Mouse (Mus musculus): ENCODE measurements around the gene Amotl2.

DNA sequence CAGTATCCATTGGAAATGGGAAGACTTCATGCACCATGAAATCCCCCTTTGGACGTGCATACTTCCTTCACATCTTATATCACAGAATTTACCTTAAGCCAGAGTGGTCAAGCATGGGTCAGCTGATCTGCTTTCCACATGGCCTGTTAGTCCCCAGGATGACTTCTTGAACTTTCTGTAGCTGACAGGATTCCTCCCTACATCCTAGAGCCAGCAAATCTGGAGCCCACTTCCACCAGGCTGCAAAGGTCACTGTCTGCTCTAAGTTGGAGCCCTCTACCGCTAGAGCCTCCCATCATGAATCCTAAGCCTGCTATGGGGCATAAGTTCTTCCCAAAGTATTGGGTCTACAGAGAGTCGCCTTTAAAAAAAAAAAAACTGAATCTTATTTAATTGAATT, 18.8 kb downstream of the Amotl2 start:
- TF ChIP-seq POLR2A (IDR thresholded peaks at IDR 0.05; ENCODE audit: insufficient read length, low read depth) (no peak), MYOG (IDR thresholded peaks at IDR 0.05; ENCODE audit: control insufficient read depth in 1 of 3, insufficient read depth in 1 of 3, insufficient read length in 2 of 3, low read depth in 2 of 3) (no peak), MAX (IDR thresholded peaks at IDR 0.05; ENCODE audit: low read depth) (no peak), E2F4 (IDR thresholded peaks at IDR 0.05; ENCODE audit: insufficient read depth) (no peak), REST (IDR thresholded peaks at IDR 0.05; ENCODE audit: insufficient read depth, insufficient read length) (no peak), CEBPB (IDR thresholded peaks at IDR 0.05; ENCODE audit: insufficient read depth, poor library complexity, severe bottlenecking) (no peak), MYOD1 (IDR thresholded peaks at IDR 0.05; ENCODE audit: control insufficient read depth in 1 of 3, insufficient read length in 2 of 3, low read depth in 2 of 3) (no peak), TCF3 (IDR thresholded peaks at IDR 0.05; ENCODE audit: insufficient read length, low read depth) (no peak), POLR2AphosphoS2 (IDR thresholded peaks at IDR 0.05; ENCODE audit: insufficient read length, low read depth) (no peak), USF1 (IDR thresholded peaks at IDR 0.05; ENCODE audit: low read depth) (no peak)

All from myocyte (in vitro differentiated cells).